Mouse (Mus musculus) liver, postnatal 0 days (tissue): ENCODE measurements around the gene B830017H08Rik. TPM values are rescaled to one million over a fixed set of nuclear protein-coding genes. Genes with fewer than 3 reads are reported as not detected.

Source experiments
- ATAC-seq: fragments of 200-750 bp; cut with Nextera tagmentation; 2 replicates; pipeline ENCODE4 v1.8.0; 2017; ENCODE audit warnings: mild to moderate bottlenecking, moderate library complexity
- DNase-seq: peaks from one replicate; pipeline ENCODE4 v3.0.0-alpha.2; 2016
- H3K27ac ChIP-seq: fragments of 300-500 bp; sonication (generic); 2 replicates; pipeline ENCODE4 v1.5.1; 2014; ENCODE audit warnings: antibody characterized with exemption, moderate library complexity, mild to moderate bottlenecking, low read depth
- H3K27me3 ChIP-seq: fragments of 300-500 bp; sonication (generic); 2 replicates; pipeline ENCODE4 v1.6.1; 2014; ENCODE audit warnings: low read length, control low read depth, mixed read lengths; ENCODE audit not compliant: insufficient read depth
- H3K36me3 ChIP-seq: fragments of 300-500 bp; sonication (generic); replicated peaks from 2 replicates; pipeline ENCODE4 v1.6.1; 2014; ENCODE audit warnings: mild to moderate bottlenecking, control low read depth, low read length, moderate library complexity, mixed read lengths; ENCODE audit not compliant: insufficient read depth
- H3K4me1 ChIP-seq: fragments of 300-500 bp; sonication (generic); 2 replicates; pipeline ENCODE4 v1.6.1; 2014; ENCODE audit warnings: antibody characterized with exemption, mild to moderate bottlenecking, control low read depth; ENCODE audit not compliant: insufficient read depth
- H3K4me2 ChIP-seq: fragments of 300-500 bp; sonication (generic); 2 replicates; pipeline ENCODE4 v1.6.1; 2014; ENCODE audit warnings: low read depth, mild to moderate bottlenecking, low read length, moderate library complexity, mixed read lengths
- H3K4me3 ChIP-seq: fragments of 300-500 bp; sonication (generic); 2 replicates; pipeline ENCODE4 v1.5.1; 2014; ENCODE audit warnings: low read depth, low read length
- H3K9ac ChIP-seq: fragments of 300-500 bp; sonication (generic); replicated peaks from 2 replicates; pipeline ENCODE4 v1.6.1; 2014; ENCODE audit warnings: mild to moderate bottlenecking, moderate library complexity
- H3K9me3 ChIP-seq: fragments of 300-500 bp; sonication (generic); 2 replicates; pipeline ENCODE4 v1.6.1; 2016; ENCODE audit warnings: mild to moderate bottlenecking, control low read depth, low read length, mixed read lengths
- CTCF ChIP-seq: sonication (generic); IDR thresholded peaks from 2 replicates; pipeline ENCODE4 v1.5.1; 2016; ENCODE audit warnings: antibody characterized with exemption, low read depth
- EP300 ChIP-seq: IDR thresholded peaks from 2 replicates; pipeline ENCODE4 v1.6.1; 2016; ENCODE audit warnings: antibody characterized with exemption, low read depth, mild to moderate bottlenecking
- WGBS: fragments of 180-500 bp; shearing (Covaris S2); extraction: QIAGEN DNeasy Blood & Tissue Kit; methylation state at CpG from one replicate; pipeline ENCODE4 v1.1.7; 2014; ENCODE audit not compliant: insufficient replicate concordance; 5-methylcytosine and 5-hydroxymethylcytosine counted together
- polyA plus RNA-seq: library from polyadenylated mRNA; unstranded; fragments of >200 nt; fragmentation: Nextera tagmentation; extraction: Ambion mirVana; gene quantifications from 2 replicates; pipeline ENCODE4 v1.2.1, GENCODE M21; 2015

Gene B830017H08Rik
- not detected in 2 replicates for polyA plus RNA-seq

DNA sequence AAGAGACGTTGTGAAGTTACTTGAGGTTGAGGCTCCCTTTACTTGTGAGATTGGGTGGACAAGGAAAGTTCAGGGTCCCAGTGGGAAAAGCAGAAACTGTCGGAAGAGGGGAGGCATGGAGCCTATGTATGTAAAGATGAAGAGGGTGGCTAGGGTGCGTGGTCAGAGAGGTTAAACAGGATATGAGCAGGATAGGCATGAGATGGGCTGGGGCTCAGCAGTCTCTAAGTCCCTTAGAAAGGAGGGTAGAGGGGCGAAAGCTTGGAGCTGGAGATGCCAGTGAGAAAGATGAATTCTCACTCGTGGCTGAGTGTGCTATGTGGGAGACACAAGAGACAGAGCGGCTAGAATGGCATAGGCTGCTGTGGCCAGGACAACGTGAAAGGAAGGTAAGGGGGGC lies at the start of gene B830017H08Rik:
TSS of gene B830017H08Rik (plus strand) at position 301 of the 400 bp plus-strand sequence.
- Histone ChIP-seq H3K27me3 (peaks cover 69% of the 10 kb centered on the region), H3K27ac (no peak within 1 kb of the TSS), H3K4me2 (peak within 1 kb of the TSS; percentile 73), H3K9ac (no peak within 1 kb of the TSS), H3K4me1 (peaks cover 6% of the 10 kb centered on the region; the same call in 1 of the 2 replicates), H3K36me3 (no peaks in the 10 kb centered on the region), H3K4me3 (peak within 1 kb of the TSS; percentile 47), H3K9me3 (no peaks in the 10 kb centered on the region)
- DNase-seq: no peak
- WGBS: 30% methylated on average over 7 of the region's 7 CpGs
- ATAC-seq: no peak
- no peak for TF ChIP-seq CTCF
- no peak for TF ChIP-seq EP300

- Histone ChIP-seq H3K4me1 (no peaks in the 10 kb centered on the region), H3K9ac (no peak overlapping the region), H3K36me3 (peaks cover 35% of the 10 kb centered on the region), H3K9me3 (no peaks in the 10 kb centered on the region), H3K4me3 (no peak overlapping the region), H3K4me2 (no peak overlapping the region), H3K27me3 (no peaks in the 10 kb centered on the region), H3K27ac (no peak overlapping the region)
- ATAC-seq (no peak), DNase-seq (no peak)
- no peak for TF ChIP-seq EP300
- peak; percentile 43 for TF ChIP-seq CTCF
- WGBS: 65% methylated on average over 3 of the region's 3 CpGs
These were observed 47.6 kb upstream of the B830017H08Rik start for GRCm38 (mm10) chr16:17785337-17785736.

- no peak for ATAC-seq
- 80% methylated on average over 3 of the region's 3 CpGs for WGBS
These were observed 40.2 kb upstream of the B830017H08Rik start for GRCm38 (mm10) chr16:17792728-17793127.

DNA sequence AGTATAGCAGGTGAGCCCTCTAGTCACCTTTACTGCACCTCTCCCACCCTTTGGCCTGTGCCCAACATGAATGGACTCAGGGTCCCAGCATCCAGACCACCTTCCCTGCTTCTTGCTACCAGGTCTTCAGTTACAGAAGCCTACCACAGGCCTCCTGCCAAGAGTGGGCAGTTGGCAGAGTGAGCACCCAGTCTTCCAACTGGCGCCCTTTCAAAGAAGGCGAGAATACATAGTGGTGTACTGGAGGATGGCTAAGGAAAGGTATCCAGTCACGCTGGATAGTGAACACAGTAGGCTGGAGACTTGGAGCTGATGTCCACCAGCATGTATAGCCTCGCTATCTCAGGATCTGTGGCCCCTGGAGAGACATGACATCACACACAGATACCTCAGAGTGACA lies 38.9 kb upstream of the B830017H08Rik start:
- Histone ChIP-seq H3K9me3 (no peaks in the 10 kb centered on the region), H3K27me3 (peaks cover 28% of the 10 kb centered on the region), H3K4me2 (no peak overlapping the region), H3K27ac (no peak overlapping the region), H3K36me3 (peaks cover 9% of the 10 kb centered on the region; the same call in 1 of the 2 replicates), H3K9ac (no peak overlapping the region), H3K4me3 (no peak overlapping the region), H3K4me1 (peaks cover 16% of the 10 kb centered on the region)
- ATAC-seq (no peak), DNase-seq (no peak)
- WGBS: 88% methylated on average over 4 of the region's 4 CpGs
- TF ChIP-seq EP300: no peak
- no peak for TF ChIP-seq CTCF

More at GRCm38 (mm10) chr16:17792728-17793127, 40.2 kb upstream of the B830017H08Rik start:
- peaks cover 11% of the 10 kb centered on the region for H3K4me1 ChIP-seq
- no peak overlapping the region for H3K9ac ChIP-seq
- no peak overlapping the region for H3K27ac ChIP-seq
- H3K27me3 ChIP-seq: peaks cover 15% of the 10 kb centered on the region
- peaks cover 12% of the 10 kb centered on the region; the same call in 1 of the 2 replicates for H3K36me3 ChIP-seq
- no peak for DNase-seq
- no peak for TF ChIP-seq CTCF
- TF ChIP-seq EP300: no peak
- no peak overlapping the region for H3K4me2 ChIP-seq
- no peaks in the 10 kb centered on the region for H3K9me3 ChIP-seq
- H3K4me3 ChIP-seq: no peak overlapping the region

- TF ChIP-seq CTCF (no peak), EP300 (no peak)
- no peak overlapping the region for H3K4me3 ChIP-seq
- no peak overlapping the region for H3K4me2 ChIP-seq
- H3K36me3 ChIP-seq: 0 out of 2 replicates have a peak, but pooled peaks cover 3% of the 10 kb centered on the region
- H3K9me3 ChIP-seq: no peaks in the 10 kb centered on the region
- H3K27me3 ChIP-seq: peaks cover 43% of the 10 kb centered on the region
- ATAC-seq (no peak), DNase-seq (no peak)
- 62% methylated on average over 5 of the region's 5 CpGs for WGBS
- peaks cover 16% of the 10 kb centered on the region for H3K4me1 ChIP-seq
- H3K9ac ChIP-seq: no peak overlapping the region
- H3K27ac ChIP-seq: no peak overlapping the region
These were observed 37.3 kb upstream of the B830017H08Rik start for GRCm38 (mm10) chr16:17795643-17796042.

DNA sequence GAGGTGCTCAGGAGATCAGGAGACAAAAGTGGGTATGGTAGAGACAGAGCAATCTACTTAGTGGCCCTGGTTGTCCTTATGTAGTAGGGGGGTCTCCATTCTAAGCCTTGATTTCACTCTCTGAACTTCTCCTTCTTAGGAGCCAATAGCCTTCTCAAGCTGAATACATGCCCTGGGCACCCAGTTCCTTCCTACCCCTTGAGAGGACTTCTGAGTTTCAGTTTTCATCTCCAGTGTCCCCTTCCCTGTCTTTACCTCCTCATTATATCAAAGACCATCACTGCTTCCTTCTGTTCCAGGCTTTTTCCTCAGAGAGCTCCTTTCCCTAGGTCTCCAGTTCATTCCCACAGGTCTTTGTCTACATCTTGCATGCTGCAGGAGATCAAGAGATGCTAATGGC lies 36.4 kb upstream of the B830017H08Rik start:
- Histone ChIP-seq H3K9me3 (no peaks in the 10 kb centered on the region), H3K4me3 (peak overlapping the region; percentile 49), H3K4me2 (peak overlapping the region; percentile 70), H3K27me3 (peaks cover 51% of the 10 kb centered on the region), H3K9ac (no peak overlapping the region), H3K4me1 (peaks cover 16% of the 10 kb centered on the region), H3K27ac (no peak overlapping the region), H3K36me3 (0 out of 2 replicates have a peak, but pooled peaks cover 3% of the 10 kb centered on the region)
- DNase-seq: no peak
- no peak for ATAC-seq
- no peak for TF ChIP-seq EP300
- no peak for TF ChIP-seq CTCF
